Mouse (Mus musculus): Measurements from ENCODE around the gene Rrp9. TPM values are rescaled to one million over a fixed set of nuclear protein-coding genes. Genes with fewer than 3 reads are reported as not detected.
"Not testable (repeated sequence)": the region's sequence is repeated elsewhere in the genome, so short reads cannot be mapped to it uniquely, and the experiment has no call there.

Rrp9 gene
- polyA plus RNA-seq, 1 experiment from 2014 or later, result 41.3 TPM

DNA sequence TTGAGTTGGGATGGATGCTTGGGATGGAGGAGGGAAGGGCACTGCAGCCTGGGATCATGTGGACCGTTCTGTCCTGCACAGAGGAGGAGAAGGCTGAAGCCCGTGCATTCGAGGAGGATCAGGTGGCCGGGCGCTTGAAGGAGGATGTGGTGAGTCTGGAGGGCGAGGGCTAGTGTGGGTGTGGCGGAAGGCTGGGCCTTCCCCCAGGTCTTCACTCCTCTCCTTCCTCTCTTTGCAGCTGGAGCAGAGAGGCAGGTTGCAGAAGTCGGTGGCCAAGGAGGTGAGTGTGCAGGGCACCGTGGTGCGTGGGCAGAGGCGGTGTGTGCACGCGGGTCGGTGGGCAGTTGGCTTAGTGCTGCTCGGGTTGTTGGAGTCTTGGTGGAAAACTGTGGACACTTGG, 5.3 kb downstream of the Rrp9 start:
- peaks cover 5% of the 10 kb centered on the region; the same call in 1 of the 2 replicates for H3K4me1 ChIP-seq (replicated peaks; ENCODE audit: control insufficient read depth, insufficient read depth, low read length)
- 96% methylated on average over 14 of the region's 15 CpGs for WGBS
- ATAC-seq (ENCODE audit: low FRiP score) (no peak), DNase-seq (ENCODE audit: low spot score) (no peak)
- no peak overlapping the region for H3K27ac ChIP-seq (ENCODE audit: low read depth, low read length)
- 0 out of 2 replicates have a peak, but pooled peaks cover 2% of the 10 kb centered on the region for H3K36me3 ChIP-seq (ENCODE audit: control insufficient read depth, insufficient read depth, low read length)
- no peak overlapping the region for H3K4me2 ChIP-seq (replicated peaks; ENCODE audit: low read depth, low read length)
- no peak overlapping the region for H3K9ac ChIP-seq (ENCODE audit: low read depth, low read length)
- H3K9me3 ChIP-seq (ENCODE audit: control insufficient read depth, low read length), result no peaks in the 10 kb centered on the region
- no peak overlapping the region for H3K4me3 ChIP-seq (ENCODE audit: low read depth, low read length)
- H3K27me3 ChIP-seq (ENCODE audit: control insufficient read depth, insufficient read depth, low read length), result no peaks in the 10 kb centered on the region

GRCm38 (mm10) chr9:106481676-106482075, 5.9 kb downstream of the Rrp9 start:
- Histone ChIP-seq H3K36me3 (ENCODE audit: control insufficient read depth, insufficient read depth, low read length) (0 out of 2 replicates have a peak, but pooled peaks cover 2% of the 10 kb centered on the region), H3K27me3 (ENCODE audit: control insufficient read depth, insufficient read depth, low read length) (no peaks in the 10 kb centered on the region), H3K27ac (ENCODE audit: low read depth, low read length) (no peak overlapping the region), H3K9ac (ENCODE audit: low read depth, low read length) (no peak overlapping the region), H3K4me3 (ENCODE audit: low read depth, low read length) (no peak overlapping the region), H3K9me3 (ENCODE audit: control insufficient read depth, low read length) (no peaks in the 10 kb centered on the region), H3K4me2 (replicated peaks; ENCODE audit: low read depth, low read length) (no peak overlapping the region), H3K4me1 (replicated peaks; ENCODE audit: control insufficient read depth, insufficient read depth, low read length) (peaks cover 5% of the 10 kb centered on the region; the same call in 1 of the 2 replicates)
- no peak for DNase-seq (ENCODE audit: low spot score)
- ATAC-seq (ENCODE audit: low FRiP score), result no peak
- 93% methylated on average over 13 of the region's 13 CpGs for WGBS

GRCm38 (mm10) chr9:106482578-106483115, 6.9 kb downstream of the Rrp9 start:
- WGBS, result 90% methylated on average over 16 of the region's 17 CpGs
- no peak overlapping the region for H3K4me2 ChIP-seq (replicated peaks; ENCODE audit: low read depth, low read length)
- no peak overlapping the region for H3K9ac ChIP-seq (ENCODE audit: low read depth, low read length)
- no peak overlapping the region for H3K4me3 ChIP-seq (ENCODE audit: low read depth, low read length)
- H3K4me1 ChIP-seq (replicated peaks; ENCODE audit: control insufficient read depth, insufficient read depth, low read length), result peaks cover 5% of the 10 kb centered on the region; the same call in 1 of the 2 replicates
- H3K36me3 ChIP-seq (ENCODE audit: control insufficient read depth, insufficient read depth, low read length), result 0 out of 2 replicates have a peak, but pooled peaks cover 2% of the 10 kb centered on the region
- DNase-seq (ENCODE audit: low spot score) (no peak), ATAC-seq (ENCODE audit: low FRiP score) (no peak)
- H3K9me3 ChIP-seq (ENCODE audit: control insufficient read depth, low read length), result no peaks in the 10 kb centered on the region
- no peak overlapping the region for H3K27ac ChIP-seq (ENCODE audit: low read depth, low read length)
- H3K27me3 ChIP-seq (ENCODE audit: control insufficient read depth, insufficient read depth, low read length), result no peaks in the 10 kb centered on the region

GRCm38 (mm10) chr9:106483136-106483535, 7.4 kb downstream of the Rrp9 start:
- Histone ChIP-seq H3K9ac (ENCODE audit: low read depth, low read length) (no peak overlapping the region), H3K27ac (ENCODE audit: low read depth, low read length) (no peak overlapping the region), H3K36me3 (ENCODE audit: control insufficient read depth, insufficient read depth, low read length) (0 out of 2 replicates have a peak, but pooled peaks cover 2% of the 10 kb centered on the region), H3K4me2 (replicated peaks; ENCODE audit: low read depth, low read length) (no peak overlapping the region), H3K9me3 (ENCODE audit: control insufficient read depth, low read length) (no peaks in the 10 kb centered on the region), H3K4me3 (ENCODE audit: low read depth, low read length) (no peak overlapping the region), H3K4me1 (replicated peaks; ENCODE audit: control insufficient read depth, insufficient read depth, low read length) (0 out of 2 replicates have a peak, but pooled peaks cover under 1% of the 10 kb centered on the region), H3K27me3 (ENCODE audit: control insufficient read depth, insufficient read depth, low read length) (no peaks in the 10 kb centered on the region)
- 97% methylated on average over 10 of the region's 10 CpGs for WGBS
- ATAC-seq (ENCODE audit: low FRiP score), result no peak
- DNase-seq (ENCODE audit: low spot score), result no peak

GRCm38 (mm10) chr9:106483606-106484005, 7.8 kb downstream of the Rrp9 start:
- Histone ChIP-seq H3K4me2 (replicated peaks; ENCODE audit: low read depth, low read length) (no peak overlapping the region), H3K27me3 (ENCODE audit: control insufficient read depth, insufficient read depth, low read length) (no peaks in the 10 kb centered on the region), H3K9me3 (ENCODE audit: control insufficient read depth, low read length) (no peaks in the 10 kb centered on the region), H3K27ac (ENCODE audit: low read depth, low read length) (no peak overlapping the region), H3K9ac (ENCODE audit: low read depth, low read length) (no peak overlapping the region), H3K4me1 (replicated peaks; ENCODE audit: control insufficient read depth, insufficient read depth, low read length) (no peaks in the 10 kb centered on the region), H3K36me3 (ENCODE audit: control insufficient read depth, insufficient read depth, low read length) (0 out of 2 replicates have a peak, but pooled peaks cover 2% of the 10 kb centered on the region), H3K4me3 (ENCODE audit: low read depth, low read length) (no peak overlapping the region)
- DNase-seq (ENCODE audit: low spot score), result no peak
- 89% methylated on average over 17 of the region's 17 CpGs for WGBS
- ATAC-seq (ENCODE audit: low FRiP score), result no peak

GRCm38 (mm10) chr9:106485076-106485475, 9.3 kb downstream of the Rrp9 start:
- Histone ChIP-seq H3K9ac (ENCODE audit: low read depth, low read length) (no peak overlapping the region), H3K4me2 (replicated peaks; ENCODE audit: low read depth, low read length) (no peak overlapping the region), H3K4me3 (ENCODE audit: low read depth, low read length) (no peak overlapping the region), H3K27me3 (ENCODE audit: control insufficient read depth, insufficient read depth, low read length) (no peaks in the 10 kb centered on the region), H3K9me3 (ENCODE audit: control insufficient read depth, low read length) (no peaks in the 10 kb centered on the region), H3K36me3 (ENCODE audit: control insufficient read depth, insufficient read depth, low read length) (0 out of 2 replicates have a peak, but pooled peaks cover 2% of the 10 kb centered on the region), H3K27ac (ENCODE audit: low read depth, low read length) (no peak overlapping the region), H3K4me1 (replicated peaks; ENCODE audit: control insufficient read depth, insufficient read depth, low read length) (no peaks in the 10 kb centered on the region)
- no peak for DNase-seq (ENCODE audit: low spot score)
- no peak for ATAC-seq (ENCODE audit: low FRiP score)
- WGBS, result 87% methylated on average over 10 of the region's 10 CpGs

GRCm38 (mm10) chr9:106487602-106488001, 11.8 kb downstream of the Rrp9 start:
- H3K27ac ChIP-seq (ENCODE audit: low read depth, low read length); H3K4me3 ChIP-seq (ENCODE audit: low read depth, low read length); H3K4me2 ChIP-seq (replicated peaks; ENCODE audit: low read depth, low read length); H3K27me3 ChIP-seq (ENCODE audit: control insufficient read depth, insufficient read depth, low read length); ATAC-seq (ENCODE audit: low FRiP score); H3K36me3 ChIP-seq (ENCODE audit: control insufficient read depth, insufficient read depth, low read length); H3K9me3 ChIP-seq (ENCODE audit: control insufficient read depth, low read length); H3K4me1 ChIP-seq (replicated peaks; ENCODE audit: control insufficient read depth, insufficient read depth, low read length); H3K9ac ChIP-seq (ENCODE audit: low read depth, low read length); DNase-seq (ENCODE audit: low spot score): not testable (repeated sequence)
- WGBS, result 89% methylated on average over 6 of the region's 6 CpGs

- Histone ChIP-seq H3K27ac (ENCODE audit: low read depth, low read length) (no peak within 1 kb of the TSS), H3K27me3 (ENCODE audit: control insufficient read depth, insufficient read depth, low read length) (no peaks in the 10 kb centered on the region), H3K36me3 (ENCODE audit: control insufficient read depth, insufficient read depth, low read length) (no peaks in the 10 kb centered on the region), H3K4me2 (replicated peaks; ENCODE audit: low read depth, low read length) (no peak within 1 kb of the TSS), H3K4me3 (ENCODE audit: low read depth, low read length) (no peak within 1 kb of the TSS), H3K9ac (ENCODE audit: low read depth, low read length) (no peak within 1 kb of the TSS), H3K4me1 (replicated peaks; ENCODE audit: control insufficient read depth, insufficient read depth, low read length) (no peaks in the 10 kb centered on the region), H3K9me3 (ENCODE audit: control insufficient read depth, low read length) (no peaks in the 10 kb centered on the region)
- no peak for DNase-seq (ENCODE audit: low spot score)
- ATAC-seq (ENCODE audit: low FRiP score), result no peak
- WGBS, result 93% methylated on average over 6 of the region's 6 CpGs
These were observed 23.9 kb downstream of the Rrp9 start, which contains the start of gene Iqcf1 for GRCm38 (mm10) chr9:106499667-106500066. Gene Iqcf1 (plus strand): TSS chr9:106499967.

GRCm38 (mm10) chr9:106501846-106502245, 26.1 kb downstream of the Rrp9 start:
- H3K27ac ChIP-seq (ENCODE audit: low read depth, low read length), result no peak overlapping the region
- H3K4me1 ChIP-seq (replicated peaks; ENCODE audit: control insufficient read depth, insufficient read depth, low read length), result no peaks in the 10 kb centered on the region
- no peak for DNase-seq (ENCODE audit: low spot score)
- no peak overlapping the region for H3K4me2 ChIP-seq (replicated peaks; ENCODE audit: low read depth, low read length)
- H3K9ac ChIP-seq (ENCODE audit: low read depth, low read length), result no peak overlapping the region
- no peaks in the 10 kb centered on the region for H3K36me3 ChIP-seq (ENCODE audit: control insufficient read depth, insufficient read depth, low read length)
- ATAC-seq (ENCODE audit: low FRiP score), result no peak
- 85% methylated on average over 22 of the region's 22 CpGs for WGBS
- no peaks in the 10 kb centered on the region for H3K27me3 ChIP-seq (ENCODE audit: control insufficient read depth, insufficient read depth, low read length)
- no peak overlapping the region for H3K4me3 ChIP-seq (ENCODE audit: low read depth, low read length)
- H3K9me3 ChIP-seq (ENCODE audit: control insufficient read depth, low read length), result no peaks in the 10 kb centered on the region
